Mouse (Mus musculus) adrenal gland, postnatal 0 days (tissue): ENCODE measurements around the gene 2900011O08Rik. TPM values are rescaled to one million over a fixed set of nuclear protein-coding genes. Genes with fewer than 3 reads are reported as not detected.

ENCODE experiments used
- microRNA-seq: library from miRNA; unstranded; fragments of <30 nt; microRNA quantifications from one replicate; pipeline ENCODE4, GENCODE M21; 2016; ENCODE audit warnings: borderline replicate concordance; ENCODE audit not compliant: insufficient number of aligned reads
- polyA plus RNA-seq: library from polyadenylated mRNA; unstranded; fragments of >200 nt; fragmentation: Nextera tagmentation; extraction: Ambion mirVana; gene quantifications from 2 replicates; pipeline ENCODE4 v1.2.1, GENCODE M21; 2015

The 2900011O08Rik gene
- polyA plus RNA-seq, result 4.4 and 7.9 TPM in 2 replicates

DNA sequence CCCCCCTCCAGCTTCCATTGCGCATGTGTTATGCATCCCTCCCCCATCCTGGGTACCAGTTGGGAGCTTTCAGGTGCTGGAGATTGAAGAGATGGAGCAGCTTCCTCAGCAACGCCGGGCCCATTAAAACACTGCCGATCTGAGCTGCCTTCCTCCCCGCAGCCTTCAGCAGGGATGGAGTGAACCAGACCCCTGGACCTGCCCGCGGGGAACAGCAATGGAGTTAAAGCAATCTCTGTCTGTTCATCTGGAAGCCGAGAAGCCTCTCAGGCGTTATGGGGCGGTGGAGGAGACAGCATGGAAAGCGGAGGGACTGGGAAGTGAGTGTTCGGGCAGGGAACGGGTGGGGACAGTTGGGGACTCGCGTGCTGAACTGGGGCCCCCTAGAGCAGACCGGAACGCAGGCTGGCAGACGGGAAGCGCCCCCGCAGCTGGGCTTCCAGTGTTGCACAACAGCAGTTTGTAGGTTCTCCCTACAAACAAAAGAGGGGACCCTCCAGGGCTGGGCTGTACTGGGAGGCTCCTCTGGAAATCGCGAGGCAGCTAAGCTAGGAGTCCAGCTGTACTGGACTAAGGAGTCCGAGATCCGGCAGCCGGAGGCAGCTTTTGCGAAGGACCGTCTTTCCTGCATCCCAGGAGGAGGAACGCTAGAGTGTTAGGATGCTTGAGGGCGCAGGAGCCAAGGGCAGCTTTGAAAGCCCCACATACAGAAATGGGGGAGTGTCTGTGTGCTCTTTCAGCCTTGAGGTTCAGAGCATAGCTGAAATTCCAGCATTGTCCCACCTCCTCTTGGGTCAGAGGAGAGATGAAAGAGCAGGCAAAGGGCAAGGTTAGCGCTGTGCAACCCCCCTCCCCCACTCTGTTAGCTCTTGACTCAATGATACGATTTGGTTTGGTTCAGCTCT is at the start of gene 2900011O08Rik, which contains the start of gene Ifitm7:
TSS of gene 2900011O08Rik (plus strand) at position 31 of the 905 bp plus-strand sequence.
TSS of gene Ifitm7 (minus strand) at position 315 of the 905 bp plus-strand sequence.

Small RNA genes within 50 kb of the gene (microRNA-seq; reads per million reads assigned to microRNA genes)
- gene Gm27671, result not detected

Other genes starting within 250 kb of the 2900011O08Rik start
- gene Rrn3, start 205.9 kb upstream of the 2900011O08Rik start, polyA plus RNA-seq, result 29.2 and 48.2 TPM in 2 replicates
- 133 and 164 TPM in 2 replicates for gene Ntan1, start 167.8 kb upstream of the 2900011O08Rik start, polyA plus RNA-seq
- gene Pdxdc1, start 83.5 kb upstream of the 2900011O08Rik start, polyA plus RNA-seq, result 40.8 and 60.1 TPM in 2 replicates
- 6.6 and 11.9 TPM in 2 replicates for gene Mpv17l, start 83.4 kb upstream of the 2900011O08Rik start, polyA plus RNA-seq
- 0.33 and 0.77 TPM in 2 replicates for gene Ifitm7, start 284 bp downstream of the 2900011O08Rik start, polyA plus RNA-seq
- 26.0 and 34.2 TPM in 2 replicates for gene Nde1, start 176.7 kb downstream of the 2900011O08Rik start, polyA plus RNA-seq
- gene Marf1, start 176.7 kb downstream of the 2900011O08Rik start, polyA plus RNA-seq, result 9.0 and 16.2 TPM in 2 replicates